Mouse (Mus musculus) CH12F3 (cell line): Measurements from ENCODE around the gene Nrtn.

Experiments
- in situ Hi-C: fragments of 300-500 bp; cut with MboI; formaldehyde crosslinking; loops from 2 replicates; pipeline ENCODE4 v1.14.3; 2020; ENCODE audit warnings: low sequenced_read_pairs

Gene Nrtn

GRCm38 (mm10) chr17:56757416-56758123 lies at the start of gene Nrtn:
Gene Nrtn (minus strand): TSS chr17:56757530.
- in situ Hi-C loops: no loop called here

DNA sequence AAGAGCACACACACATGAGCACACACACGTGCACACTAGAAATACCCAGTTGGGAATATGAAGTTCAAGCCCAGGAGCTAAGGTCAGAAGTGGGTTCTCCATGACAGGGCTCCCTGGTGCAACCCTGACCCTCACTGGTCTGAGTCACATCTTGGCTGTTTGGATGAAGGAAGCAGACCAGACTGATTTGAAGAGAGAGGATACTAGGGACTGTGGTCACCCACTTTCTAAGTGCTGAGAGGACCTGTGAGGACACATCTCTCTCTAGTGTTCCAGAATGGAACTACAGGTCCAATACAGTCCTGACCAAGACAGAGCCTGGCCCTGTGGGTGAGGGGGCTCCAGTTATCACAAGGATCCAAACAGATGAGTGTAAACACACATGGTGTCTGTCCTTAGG lies 48.5 kb upstream of the Nrtn start:
- in situ Hi-C loops: no loop called here

- in situ Hi-C loops: no loop called here
These were observed 47.6 kb upstream of the Nrtn start for GRCm38 (mm10) chr17:56804952-56805351.

DNA sequence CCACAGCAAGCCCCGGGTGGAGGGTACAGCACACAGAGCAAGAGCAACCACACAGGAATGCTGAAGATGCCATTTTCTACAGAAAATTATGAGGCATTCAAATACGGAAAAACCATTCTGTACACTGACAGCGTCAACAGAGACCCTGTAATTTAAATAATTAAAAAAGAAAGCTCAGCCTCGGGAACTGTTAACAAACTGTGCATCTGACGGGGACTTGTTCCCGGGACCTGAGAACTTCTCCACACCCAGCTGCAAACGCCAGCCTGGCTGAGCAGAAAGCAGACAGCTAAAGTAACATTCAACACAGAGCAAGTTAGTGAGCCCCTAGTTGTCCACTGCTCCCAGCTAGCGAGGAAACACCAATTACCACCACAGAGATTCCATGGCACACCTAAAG lies 44.7 kb upstream of the Nrtn start:
- in situ Hi-C loops: no loop called here

- in situ Hi-C loops: no loop called here
These were observed 41.9 kb upstream of the Nrtn start for GRCm38 (mm10) chr17:56799276-56799675.

DNA sequence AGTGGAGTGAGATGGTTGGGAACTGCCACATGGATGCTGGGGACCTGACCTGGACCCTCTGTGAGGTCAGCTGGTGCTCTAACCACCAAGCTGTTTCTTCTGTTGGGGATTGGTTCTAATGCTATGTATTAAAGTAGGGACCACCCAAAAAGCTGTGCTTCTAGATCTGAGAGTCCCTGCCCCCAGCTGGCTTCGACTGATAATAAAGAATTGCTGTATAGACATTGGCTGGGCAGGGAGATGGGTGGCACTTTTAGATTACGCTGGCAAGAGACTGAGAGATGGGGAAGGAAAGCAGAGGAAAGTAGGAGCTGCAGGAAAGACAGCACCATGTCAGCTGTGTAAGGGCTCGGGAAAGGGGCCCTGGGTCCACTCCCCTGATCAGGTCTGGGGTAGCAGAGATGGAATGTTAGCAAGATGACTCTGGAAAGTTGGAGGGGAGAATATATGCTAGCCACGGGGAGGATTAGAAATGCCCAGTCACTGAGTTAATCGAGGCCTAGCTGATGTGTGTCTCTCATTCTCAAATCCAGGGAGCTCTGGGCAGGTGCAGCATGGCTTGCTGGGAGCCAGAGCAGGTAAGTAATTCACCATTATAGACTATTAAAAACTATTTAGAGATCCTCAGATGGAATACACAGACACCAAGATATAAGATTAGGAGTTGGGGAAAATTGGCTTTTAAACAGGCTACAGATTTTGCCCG lies 36.4 kb upstream of the Nrtn start:
- in situ Hi-C loops: no loop called here

DNA sequence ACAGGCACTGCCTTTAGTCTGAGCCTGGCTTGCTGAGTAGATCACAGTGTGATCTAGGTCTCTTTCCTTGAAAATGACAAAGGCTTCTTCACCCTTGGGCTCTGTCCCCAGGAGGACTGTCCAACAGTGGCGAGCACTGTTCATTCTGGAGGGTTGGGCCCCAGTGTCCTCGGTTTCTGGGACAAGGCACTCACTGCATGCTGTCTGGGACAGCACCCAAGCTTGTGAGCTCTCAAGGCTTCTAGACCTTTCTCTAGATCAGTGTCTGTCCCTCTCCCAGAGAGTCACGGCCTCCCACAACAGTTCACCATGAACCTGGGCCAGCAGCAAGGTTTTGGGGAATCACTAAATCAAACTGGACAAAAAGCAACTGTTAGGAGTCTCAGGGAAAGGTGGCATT lies 35.3 kb upstream of the Nrtn start:
- in situ Hi-C loops: no loop called here

DNA sequence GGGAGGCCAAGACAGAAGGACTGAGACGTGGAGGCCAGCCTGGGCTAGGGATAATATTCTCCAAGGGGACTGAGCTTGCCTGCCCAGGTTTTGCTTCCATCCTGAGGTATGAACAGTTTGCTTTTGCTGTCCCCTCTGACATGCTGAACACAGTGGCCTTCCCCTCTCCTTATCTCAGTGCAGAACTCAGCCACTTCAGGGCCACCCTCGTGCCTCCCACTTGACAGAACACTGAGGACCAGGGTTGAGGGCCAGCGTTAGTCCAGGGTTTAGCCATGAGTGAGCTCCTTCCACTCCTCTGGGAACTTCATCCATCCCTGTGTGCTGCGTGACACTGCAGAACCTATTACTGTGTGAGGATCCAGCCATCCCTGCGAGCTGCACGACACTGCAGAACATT lies 32.0 kb upstream of the Nrtn start:
- in situ Hi-C loops: no loop called here

DNA sequence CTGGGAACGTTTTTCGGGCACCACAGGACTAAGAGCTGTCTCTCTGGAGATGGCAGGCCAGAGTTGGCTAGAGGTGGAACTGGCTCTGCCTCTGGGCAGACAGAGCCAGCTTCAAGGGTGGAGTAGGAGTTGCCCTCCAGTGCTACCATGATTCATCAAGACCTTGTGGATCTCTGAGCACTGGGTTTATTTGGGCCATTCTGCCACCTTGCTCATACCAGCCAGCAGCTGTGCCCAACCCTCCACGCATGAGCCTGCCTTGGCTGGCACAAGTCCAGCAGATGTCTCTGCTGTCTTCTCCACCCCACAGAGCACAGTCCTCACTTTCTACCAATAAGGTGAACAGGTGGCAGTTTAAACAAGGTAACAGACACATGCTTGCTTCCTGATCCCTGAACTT lies 31.6 kb upstream of the Nrtn start:
- in situ Hi-C loops: no loop called here

GRCm38 (mm10) chr17:56780291-56780978 lies 23.1 kb upstream of the Nrtn start:
- in situ Hi-C loops: no loop called here

- in situ Hi-C loops: no loop called here
These were observed 21.5 kb upstream of the Nrtn start for GRCm38 (mm10) chr17:56778779-56779362.

DNA sequence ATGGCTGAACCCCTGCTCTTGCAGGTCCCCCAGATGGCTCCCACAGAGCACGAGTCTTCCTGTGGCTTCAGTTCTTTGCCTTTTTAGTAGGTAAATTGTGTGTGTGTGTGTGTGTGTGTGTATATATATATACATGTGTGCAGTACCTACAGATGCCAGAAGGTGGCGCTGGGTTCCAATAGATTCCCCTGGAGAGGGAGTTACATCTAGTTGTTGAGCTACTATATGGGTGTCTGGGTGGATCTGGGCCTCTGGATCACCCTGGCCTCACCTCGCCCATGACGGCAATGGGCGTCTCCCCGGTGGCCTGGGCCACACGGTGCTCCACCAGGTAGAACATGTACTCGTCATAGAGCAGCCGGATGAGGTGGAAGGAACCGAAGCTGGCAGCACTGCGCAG lies 20.2 kb upstream of the Nrtn start:
- in situ Hi-C loops: no loop called here

- in situ Hi-C loops: no loop called here
These were observed 12.6 kb upstream of the Nrtn start, which contains the start of gene Prr22 for GRCm38 (mm10) chr17:56769950-56770349. Gene Prr22 (plus strand): TSS chr17:56770250.

GRCm38 (mm10) chr17:56768941-56769340 lies 11.6 kb upstream of the Nrtn start:
- in situ Hi-C loops: no loop called here

DNA sequence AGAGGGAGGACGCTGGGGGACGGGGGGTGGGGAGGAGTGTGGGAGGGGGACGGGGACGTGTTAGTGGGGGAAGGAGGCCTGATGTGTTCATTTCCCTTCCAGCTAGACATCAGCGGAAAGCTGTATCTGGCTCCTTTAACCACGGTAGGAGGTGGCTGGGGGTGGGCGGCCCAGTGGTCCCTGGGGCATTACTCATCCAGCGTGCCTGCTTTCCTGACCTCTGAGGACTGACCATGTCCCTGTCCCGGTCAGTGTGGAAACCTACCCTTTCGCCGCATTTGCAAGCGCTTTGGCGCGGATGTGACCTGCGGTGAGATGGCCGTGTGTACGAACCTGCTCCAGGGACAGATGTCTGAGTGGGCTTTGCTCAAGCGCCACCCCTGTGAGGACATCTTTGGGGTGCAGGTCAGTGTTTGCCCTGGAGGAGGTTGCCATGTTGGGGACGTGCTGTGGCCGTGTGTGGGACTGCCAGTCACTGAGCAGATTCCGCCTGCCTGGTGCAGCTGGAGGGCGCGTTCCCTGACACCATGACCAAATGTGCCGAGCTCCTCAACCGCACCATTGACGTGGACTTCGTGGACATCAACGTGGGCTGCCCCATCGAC lies 10.3 kb upstream of the Nrtn start:
- in situ Hi-C loops: no loop called here

DNA sequence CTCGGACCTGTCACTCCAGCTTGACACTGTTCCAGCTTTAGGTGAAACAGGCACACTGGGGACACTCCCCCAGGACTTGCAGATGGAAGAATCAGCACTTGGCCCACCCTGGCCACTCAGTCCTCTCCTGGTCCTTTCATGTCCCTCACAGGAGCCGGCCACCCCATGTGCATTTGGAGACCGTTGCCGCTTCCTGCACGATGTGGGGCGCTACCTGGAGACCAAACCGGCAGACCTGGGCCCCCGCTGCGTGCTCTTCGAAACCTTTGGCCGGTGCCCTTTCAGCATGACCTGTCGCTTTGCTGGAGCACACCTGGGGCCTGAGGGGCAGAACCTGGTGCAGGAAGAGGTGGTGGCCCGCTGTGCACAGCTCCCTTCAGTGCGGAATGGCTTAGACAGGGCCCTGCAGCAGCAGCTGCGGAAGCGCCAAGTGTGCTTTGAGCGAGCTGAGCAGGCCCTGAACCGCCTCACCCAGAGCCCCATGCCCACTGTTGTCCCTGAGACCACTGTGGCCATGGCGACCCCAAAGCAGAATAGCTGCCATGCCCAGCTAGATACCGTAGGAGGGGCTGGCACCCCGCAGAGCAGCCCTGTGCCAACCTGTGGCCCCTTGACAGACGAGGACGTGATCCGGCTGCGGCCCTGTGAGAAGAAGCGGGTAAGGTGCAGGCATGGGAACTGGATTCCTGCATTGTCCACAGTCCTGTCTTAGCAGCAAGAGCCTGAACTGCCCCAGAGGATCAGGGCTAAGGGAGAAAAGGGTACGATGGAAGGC lies 9.5 kb upstream of the Nrtn start:
- in situ Hi-C loops: no loop called here

- in situ Hi-C loops: no loop called here
These were observed 8.1 kb upstream of the Nrtn start for GRCm38 (mm10) chr17:56765431-56765830.

DNA sequence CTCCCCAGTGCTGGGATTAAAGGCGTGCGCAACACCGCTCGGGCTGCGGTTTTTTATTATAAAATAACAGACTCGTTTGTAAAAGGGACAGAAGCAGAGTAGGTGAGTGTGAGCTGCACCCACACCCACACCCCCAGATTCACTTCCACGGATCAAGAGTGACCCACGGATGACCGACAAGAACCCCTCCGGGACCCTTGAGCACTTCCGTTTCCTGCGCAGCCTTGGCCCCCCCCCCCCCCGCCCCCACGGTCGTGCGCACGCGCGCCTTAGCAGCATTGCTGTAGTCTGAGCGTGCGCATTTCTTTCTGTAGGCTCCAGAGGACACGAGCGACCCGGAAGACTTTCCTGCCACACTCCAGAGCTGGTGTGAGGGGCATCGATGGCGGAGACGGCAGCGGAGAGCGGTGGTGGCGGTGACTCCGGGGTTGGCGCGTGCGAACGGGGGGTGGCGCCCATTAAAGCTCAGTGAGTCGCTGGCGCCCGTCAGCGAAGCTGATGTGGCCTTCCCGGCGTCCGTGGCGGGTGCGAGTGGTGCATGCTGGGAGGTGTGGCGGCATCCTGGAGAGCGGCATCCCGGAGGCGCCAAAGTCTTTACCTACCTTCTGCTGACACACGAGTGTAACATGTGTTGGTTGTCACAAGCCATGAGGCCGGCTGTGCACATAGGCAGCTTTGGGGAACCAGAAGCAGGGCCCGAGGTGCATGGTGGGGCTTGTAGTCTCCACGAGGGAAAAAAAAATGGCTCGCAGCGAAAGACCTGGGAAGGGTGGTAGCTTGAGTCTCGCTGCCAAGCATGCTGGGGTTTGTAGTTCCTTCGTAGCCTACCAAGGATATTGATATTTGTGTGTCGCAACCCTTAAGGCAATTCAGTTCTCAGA lies 7.4 kb upstream of the Nrtn start, which contains the start of gene Dus3l:
TSS of gene Dus3l (plus strand) at position 284 of the 881 bp plus-strand sequence.
- in situ Hi-C loops: no loop called here

DNA sequence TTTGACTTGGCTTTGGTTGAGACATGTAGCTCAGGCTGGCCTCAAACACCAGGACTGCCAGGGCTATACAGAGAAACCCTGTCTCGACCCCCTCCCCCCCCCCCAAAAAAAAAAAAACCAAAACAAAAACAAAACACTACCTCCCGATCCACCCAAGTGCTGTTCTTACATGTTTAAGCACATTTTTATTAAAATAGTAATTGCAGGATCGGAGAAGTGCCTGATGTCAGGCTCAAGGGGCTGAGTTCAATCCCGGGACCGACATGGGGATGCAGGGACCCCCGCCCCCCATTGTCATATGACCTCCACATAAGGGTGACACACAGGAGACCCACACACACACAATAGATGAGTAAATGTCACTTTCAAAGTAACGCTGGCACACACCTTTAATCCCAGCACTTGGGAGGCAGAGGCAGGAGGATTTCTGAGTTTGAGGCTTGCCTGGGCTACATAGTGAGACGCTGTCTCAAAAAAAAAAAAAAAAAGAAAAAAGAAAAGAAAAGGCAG lies 6.5 kb upstream of the Nrtn start:
- in situ Hi-C loops: no loop called here
